Mouse (Mus musculus) neural tube, embryonic 10.5 days (tissue): Measurements from ENCODE around the gene Ccdc157.

ENCODE experiments used
- DNase-seq: peaks from one replicate; pipeline ENCODE4 v3.0.0-alpha.2; 2017; ENCODE audit warnings: low spot score; ENCODE audit errors: extremely low spot score

The Ccdc157 gene

DNA sequence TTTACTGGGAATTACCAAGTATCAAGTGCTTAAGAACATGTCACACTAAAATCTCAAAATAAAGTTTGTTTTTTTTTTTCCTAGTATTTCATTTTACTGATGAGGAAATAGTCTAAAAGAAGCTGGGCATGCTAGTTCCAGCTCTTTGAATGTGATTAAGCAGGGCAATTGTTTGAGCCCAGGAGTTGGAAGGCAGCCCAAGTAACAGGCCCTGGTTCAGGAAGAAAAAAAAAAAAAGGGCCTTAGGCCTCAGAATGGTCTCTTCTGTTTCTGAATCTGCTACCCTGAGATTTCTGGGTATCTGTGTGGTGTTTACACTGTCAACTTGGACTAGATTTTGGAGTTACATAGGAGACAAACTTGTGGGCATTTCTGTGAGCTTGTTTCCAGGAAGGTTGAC, 23.4 kb upstream of the Ccdc157 start:
- no peak for DNase-seq

- DNase-seq, result no peak
These were observed 22.0 kb upstream of the Ccdc157 start for GRCm38 (mm10) chr11:4182061-4182460.

DNA sequence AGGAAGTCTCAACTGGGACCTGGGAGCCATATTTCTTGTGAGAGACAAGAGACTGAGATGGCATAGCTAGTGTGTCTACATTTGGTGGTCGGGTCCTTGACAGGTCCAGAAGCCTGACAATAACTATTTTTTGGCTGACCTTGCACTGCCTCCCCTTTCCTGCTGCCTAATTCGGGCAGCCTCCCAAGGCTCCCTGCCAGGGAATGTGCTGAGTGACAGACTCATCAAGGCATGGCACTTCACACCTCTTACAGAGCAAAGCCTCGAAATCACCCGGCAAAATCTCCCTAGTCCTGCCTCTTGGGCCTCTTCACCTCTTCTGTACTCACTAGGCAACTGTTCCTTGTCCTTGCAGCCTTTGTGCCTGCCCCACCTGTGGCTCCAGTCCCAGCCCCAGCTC, 17.6 kb upstream of the Ccdc157 start:
- no peak for DNase-seq

GRCm38 (mm10) chr11:4174586-4174985, 14.5 kb upstream of the Ccdc157 start:
- DNase-seq, result no peak

GRCm38 (mm10) chr11:4166467-4167090, 6.5 kb upstream of the Ccdc157 start:
- no peak for DNase-seq

GRCm38 (mm10) chr11:4164701-4165100, 4.6 kb upstream of the Ccdc157 start:
- DNase-seq, result no peak

DNA sequence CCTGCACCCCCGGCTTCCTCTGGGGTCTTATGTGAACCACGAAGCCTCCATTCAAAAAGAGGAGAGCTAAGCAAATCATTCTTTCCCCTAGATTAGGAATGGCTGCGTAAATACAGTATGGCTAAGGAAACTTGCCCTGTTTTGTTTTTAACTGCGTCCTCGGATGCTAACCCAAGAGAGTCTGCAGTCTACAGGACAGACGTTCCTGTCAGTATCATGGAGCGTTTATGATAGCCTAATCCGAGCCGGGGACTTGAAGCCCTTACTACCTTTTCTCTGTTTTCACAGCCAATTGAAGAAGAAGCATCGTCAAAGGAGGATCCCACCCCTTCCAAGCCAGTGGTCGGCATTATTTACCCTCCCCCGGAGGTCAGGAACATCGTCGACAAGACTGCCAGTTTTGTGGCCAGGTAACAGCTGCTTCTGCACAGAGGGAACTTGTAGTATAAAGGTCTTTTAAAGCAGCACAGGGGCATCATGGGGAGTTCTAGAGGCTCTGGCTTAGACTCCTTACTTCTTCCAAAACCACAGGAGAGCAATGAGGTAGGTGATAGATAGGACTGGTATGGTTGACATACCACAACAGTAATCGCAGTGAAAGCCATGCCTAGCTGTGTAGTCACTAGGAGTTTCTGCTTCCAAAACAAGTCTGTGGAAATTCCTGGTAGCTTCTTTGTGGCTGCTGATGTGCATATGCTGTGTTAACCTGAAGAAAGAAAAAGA, 826 bp upstream of the Ccdc157 start:
- no peak for DNase-seq

DNA sequence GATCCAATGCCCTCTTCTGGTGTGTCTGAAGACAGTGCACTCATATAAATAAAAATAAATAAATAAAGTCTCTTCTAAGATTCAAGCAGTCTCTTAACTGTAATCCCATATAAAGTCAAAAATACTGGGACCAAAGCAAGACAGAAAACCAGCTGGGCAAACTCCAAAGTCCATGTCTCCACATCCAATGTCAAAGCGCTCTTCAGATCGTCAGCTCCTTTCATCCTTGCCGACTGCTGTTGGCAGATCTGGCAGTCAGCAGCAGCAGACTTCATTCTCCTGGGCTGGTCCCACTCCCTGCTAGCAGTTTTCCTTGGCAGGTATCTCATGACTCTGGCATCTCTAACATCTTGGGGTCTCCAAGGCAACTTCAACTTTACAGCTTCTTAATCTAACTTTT, 1.4 kb downstream of the Ccdc157 start:
- no peak for DNase-seq

DNA sequence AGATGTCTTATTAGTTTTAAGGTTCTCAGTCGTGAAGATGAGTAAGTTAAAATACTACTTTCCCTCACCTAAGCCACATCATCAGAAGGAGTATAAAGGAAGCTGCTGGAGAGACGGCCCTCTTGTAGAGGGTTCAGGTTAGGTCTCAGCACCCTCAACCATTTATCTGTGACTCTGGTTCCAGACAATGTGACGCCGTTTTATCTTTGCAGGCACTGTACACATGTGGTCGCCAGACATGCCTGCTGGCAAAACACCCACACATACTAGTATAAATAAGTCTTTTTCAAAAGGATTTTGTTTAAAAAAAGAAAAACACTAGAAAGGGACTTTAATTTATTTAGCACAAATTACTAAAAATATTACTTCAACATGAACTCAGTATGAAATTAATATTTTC, 4.5 kb downstream of the Ccdc157 start:
- DNase-seq, result no peak

- no peak for DNase-seq
These were observed 6.4 kb downstream of the Ccdc157 start for GRCm38 (mm10) chr11:4153694-4154093.

GRCm38 (mm10) chr11:4149886-4150285, 10.2 kb downstream of the Ccdc157 start:
- no peak for DNase-seq

- DNase-seq, result no peak
These were observed 11.4 kb downstream of the Ccdc157 start for GRCm38 (mm10) chr11:4148536-4149156.

- no peak for DNase-seq
These were observed 12.0 kb downstream of the Ccdc157 start for GRCm38 (mm10) chr11:4148120-4148519.

DNA sequence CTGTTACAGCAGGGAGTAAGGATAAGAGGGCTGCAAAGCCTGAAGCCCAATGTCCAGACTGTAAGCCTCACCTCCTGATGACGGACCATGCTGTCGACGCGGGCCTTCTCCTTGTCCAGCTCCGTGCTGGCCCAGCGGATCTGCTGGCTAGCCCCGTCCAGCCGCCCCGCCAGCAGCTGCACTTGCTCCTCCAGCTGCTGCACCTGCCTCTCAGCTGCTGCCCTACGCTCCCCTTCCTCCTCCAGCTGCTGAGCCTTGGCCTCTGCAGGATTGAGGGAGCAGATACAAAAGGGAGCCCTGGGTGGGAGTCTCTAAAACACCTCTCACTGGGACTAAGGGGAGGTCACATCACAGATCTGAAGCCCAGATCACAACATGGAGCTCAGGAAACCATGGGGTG, 13.0 kb downstream of the Ccdc157 start:
- DNase-seq, result no peak

DNA sequence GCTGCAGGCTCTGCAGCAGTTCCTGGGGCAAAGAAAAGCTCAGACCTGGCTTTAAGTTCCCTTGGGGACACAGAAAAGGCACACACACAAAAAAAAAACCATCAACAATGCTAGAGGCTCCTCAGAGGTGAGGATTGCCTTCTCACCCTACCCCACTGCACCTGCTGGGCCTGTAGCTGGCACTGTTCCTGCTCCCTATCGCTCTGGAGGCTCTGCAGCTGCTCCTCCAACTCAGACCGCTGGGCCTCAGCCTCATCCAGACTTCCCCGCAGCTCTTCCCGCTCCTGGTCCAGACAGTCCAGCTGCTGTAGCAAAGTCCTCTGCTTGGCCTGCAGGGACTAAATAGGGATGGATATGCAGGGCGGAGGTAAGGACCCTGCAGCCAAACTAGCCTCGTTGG, 13.7 kb downstream of the Ccdc157 start:
- DNase-seq, result no peak

GRCm38 (mm10) chr11:4143281-4144062, 16.6 kb downstream of the Ccdc157 start:
- DNase-seq, result no peak

- DNase-seq, result no peak
These were observed 17.7 kb downstream of the Ccdc157 start for GRCm38 (mm10) chr11:4142352-4142751.

DNA sequence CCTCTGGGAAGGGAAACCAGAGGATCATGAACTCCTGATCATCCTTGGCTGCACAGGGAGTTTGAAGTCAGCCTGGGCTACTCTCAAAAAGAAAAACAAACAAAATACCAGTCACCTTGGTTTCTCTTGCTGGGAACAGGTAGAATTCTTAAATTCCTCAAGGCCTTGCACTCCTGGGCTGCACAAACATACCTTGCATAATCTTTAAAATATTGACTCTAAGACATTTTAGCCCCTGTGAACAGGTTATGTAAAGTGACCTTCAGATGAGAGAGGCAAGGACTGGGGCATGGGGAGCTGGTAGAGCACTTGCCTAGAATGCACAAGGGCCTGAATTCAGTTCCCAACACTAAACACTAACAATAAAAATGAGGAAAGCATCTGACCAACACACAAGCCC, 18.6 kb downstream of the Ccdc157 start:
- no peak for DNase-seq

- no peak for DNase-seq
These were observed 21.1 kb downstream of the Ccdc157 start for GRCm38 (mm10) chr11:4138964-4139363.

DNA sequence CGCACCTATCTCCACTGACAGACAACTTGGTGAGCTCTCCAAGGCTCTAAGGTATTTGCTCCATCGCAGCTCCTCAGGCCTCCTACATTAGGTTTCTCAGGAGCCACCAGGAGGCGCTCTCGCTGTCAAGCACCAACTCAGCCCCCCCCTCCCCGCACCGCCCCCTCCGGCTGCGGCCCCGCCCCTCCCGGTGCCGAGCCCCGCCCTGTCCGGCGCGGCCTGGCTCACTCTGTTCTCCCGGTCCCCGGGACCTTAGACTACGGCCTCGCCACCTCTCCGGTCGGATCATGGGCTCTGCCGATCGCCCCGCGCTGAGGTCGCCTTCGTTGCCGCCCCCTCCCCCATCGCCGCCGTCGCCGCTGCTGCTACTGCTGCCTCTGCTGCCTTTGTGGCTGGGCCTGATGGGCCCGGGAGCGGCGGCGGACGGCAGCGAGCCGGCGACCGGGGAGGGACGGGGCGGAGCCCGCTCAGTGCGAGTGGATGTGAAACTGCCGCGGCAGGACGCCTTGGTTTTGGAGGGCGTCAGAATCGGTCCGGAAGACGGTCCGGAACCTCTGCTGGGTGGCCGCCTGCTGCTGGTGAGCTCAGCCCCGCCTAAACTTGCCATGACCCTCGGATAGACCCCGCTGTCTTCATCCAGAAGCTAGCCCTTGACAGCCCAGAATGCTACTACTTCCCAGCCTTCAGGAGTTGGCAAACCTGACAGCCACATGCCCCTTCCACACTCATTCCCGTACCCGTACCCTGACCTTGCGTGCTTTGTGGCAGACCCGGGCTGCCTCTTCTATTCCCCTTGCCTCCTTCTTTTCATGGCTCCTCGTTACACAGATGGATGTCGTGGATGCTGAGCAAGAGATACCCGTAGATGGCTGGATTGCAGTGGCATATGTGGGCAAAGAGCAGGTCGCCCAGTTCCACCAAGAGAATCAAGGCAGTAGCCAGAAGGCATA, 24.8 kb downstream of the Ccdc157 start, which contains the start of gene Rnf215:
TSS of gene Rnf215 (plus strand) at position 217 of the 950 bp plus-strand sequence.
- DNase-seq, result peak; percentile 94

- no peak for DNase-seq
These were observed 25.7 kb downstream of the Ccdc157 start for GRCm38 (mm10) chr11:4134400-4134799.
